Mouse (Mus musculus) induced T-regulatory cell, adult 2 months (primary cell): ENCODE results near the gene Igf2bp3.
A peak's percentile ranks its signal among the peaks of the same experiment; 100 is the strongest.

Experiments
- DNase-seq: peaks from one replicate; pipeline ENCODE4 v3.0.0-alpha.2; 2012; ENCODE audit warnings: low read depth

Gene Igf2bp3

GRCm38 (mm10) chr6:49173674-49174073 lies 41.1 kb downstream of the Igf2bp3 start:
- no peak for DNase-seq

GRCm38 (mm10) chr6:49173265-49173664 lies 41.5 kb downstream of the Igf2bp3 start:
- no peak for DNase-seq

- DNase-seq, result no peak
These were observed 43.5 kb downstream of the Igf2bp3 start for GRCm38 (mm10) chr6:49171216-49171615.

GRCm38 (mm10) chr6:49168648-49169047 lies 46.1 kb downstream of the Igf2bp3 start:
- no peak for DNase-seq

GRCm38 (mm10) chr6:49167406-49167805 lies 47.4 kb downstream of the Igf2bp3 start:
- no peak for DNase-seq

GRCm38 (mm10) chr6:49166318-49166717 lies 48.4 kb downstream of the Igf2bp3 start:
- DNase-seq, result no peak

GRCm38 (mm10) chr6:49165855-49166254 lies 48.9 kb downstream of the Igf2bp3 start:
- no peak for DNase-seq

GRCm38 (mm10) chr6:49165101-49165500 lies 49.7 kb downstream of the Igf2bp3 start:
- no peak for DNase-seq

- DNase-seq, result no peak
These were observed 50.1 kb downstream of the Igf2bp3 start for GRCm38 (mm10) chr6:49164701-49165100.

GRCm38 (mm10) chr6:49159971-49160370 lies 54.8 kb downstream of the Igf2bp3 start:
- no peak for DNase-seq

GRCm38 (mm10) chr6:49156826-49157175 lies 58.0 kb downstream of the Igf2bp3 start:
- no peak for DNase-seq

- no peak for DNase-seq
These were observed 58.5 kb downstream of the Igf2bp3 start for GRCm38 (mm10) chr6:49156170-49156825.

- no peak for DNase-seq
These were observed 63.3 kb downstream of the Igf2bp3 start for GRCm38 (mm10) chr6:49151465-49151864.

- DNase-seq, result no peak
These were observed 64.2 kb downstream of the Igf2bp3 start for GRCm38 (mm10) chr6:49150349-49151229.

GRCm38 (mm10) chr6:49149202-49149930 lies 65.4 kb downstream of the Igf2bp3 start:
- DNase-seq, result no peak

GRCm38 (mm10) chr6:49148781-49149180 lies 66.0 kb downstream of the Igf2bp3 start:
- no peak for DNase-seq

GRCm38 (mm10) chr6:49148368-49148767 lies 66.4 kb downstream of the Igf2bp3 start:
- DNase-seq, result no peak

GRCm38 (mm10) chr6:49146461-49146860 lies 68.3 kb downstream of the Igf2bp3 start:
- no peak for DNase-seq

- peak; percentile 25 for DNase-seq
These were observed 72.3 kb downstream of the Igf2bp3 start for GRCm38 (mm10) chr6:49142428-49142827.

GRCm38 (mm10) chr6:49141125-49141524 lies 73.6 kb downstream of the Igf2bp3 start:
- no peak for DNase-seq

- DNase-seq, result no peak
These were observed 76.4 kb downstream of the Igf2bp3 start for GRCm38 (mm10) chr6:49138159-49139051.

- no peak for DNase-seq
These were observed 78.0 kb downstream of the Igf2bp3 start for GRCm38 (mm10) chr6:49136739-49137138.
